ENCODE assay signal across 8 mouse cellular contexts in genomic region chr17:47676581-47676980, GRCm38 (mm10). TPM values are rescaled to one million over a fixed set of nuclear protein-coding genes. Genes with fewer than 3 reads are reported as not detected.
DNase-seq lines count a peak whose midpoint lies in the region; ATAC-seq and TF ChIP-seq lines count a peak whose summit lies in the region.

No protein-coding gene starts in this region.

- TF ChIP-seq EP300 in liver, postnatal 0 days (IDR thresholded peaks at IDR 0.05; ENCODE audit: low read depth), result no peak

- H3K4me2 ChIP-seq in hindbrain, embryonic 14.5 days (replicated peaks), result no peak overlapping the region
- no peak overlapping the region for H3K4me2 ChIP-seq in liver, postnatal 0 days (ENCODE audit: low read depth, low read length)

- H3K9me3 ChIP-seq in forebrain, embryonic 10.5 days, result no peaks in the 10 kb centered on the region
- no peaks in the 10 kb centered on the region for H3K9me3 ChIP-seq in hindbrain, embryonic 14.5 days (ENCODE audit: control insufficient read depth, low read length)
- H3K9me3 ChIP-seq in liver, postnatal 0 days (ENCODE audit: low read length), result no peaks in the 10 kb centered on the region

- ATAC-seq in cerebellum, adult (ENCODE audit: insufficient number of reproducible peaks, low FRiP score, low TSS enrichment), result peak; percentile 22; the same call in 1 of the 2 replicates
- no peak for ATAC-seq in hindbrain, embryonic 14.5 days (ENCODE audit: low FRiP score)
- ATAC-seq in liver, postnatal 0 days, result no peak
- 0 out of 2 replicates have a peak, but pooled peaks have one; percentile 34 for ATAC-seq in neutrophil, adult 5-6 weeks (ENCODE audit: extremely low read depth, insufficient number of reproducible peaks, low FRiP score, poor library complexity, severe bottlenecking)

- H3K36me3 ChIP-seq in forebrain, embryonic 10.5 days (replicated peaks), result peaks cover 57% of the 10 kb centered on the region
- H3K36me3 ChIP-seq in hindbrain, embryonic 14.5 days (replicated peaks; ENCODE audit: control insufficient read depth, insufficient read depth), result peaks cover 58% of the 10 kb centered on the region
- peaks cover 23% of the 10 kb centered on the region for H3K36me3 ChIP-seq in liver, postnatal 0 days (replicated peaks; ENCODE audit: insufficient read depth, low read length)

- WGBS in forebrain, embryonic 10.5 days, result 23% methylated on average over 9 of the region's 9 CpGs
- 18% methylated on average over 9 of the region's 9 CpGs for WGBS in hindbrain, embryonic 14.5 days
- 27% methylated on average over 9 of the region's 9 CpGs for WGBS in liver, postnatal 0 days (ENCODE audit: insufficient replicate concordance)

- TF ChIP-seq CTCF in liver, postnatal 0 days (IDR thresholded peaks at IDR 0.05; ENCODE audit: low read depth), result peak; percentile 90

- H3K4me3 ChIP-seq in forebrain, embryonic 10.5 days, result no peak overlapping the region
- H3K4me3 ChIP-seq in hindbrain, embryonic 14.5 days (replicated peaks; ENCODE audit: low read length), result no peak overlapping the region
- H3K4me3 ChIP-seq in liver, postnatal 0 days (ENCODE audit: low read depth, low read length), result no peak overlapping the region

- no peak for DNase-seq in cerebellum, adult 9-11 months
- DNase-seq in CD8-positive naive resting alpha-beta T cell, adult 2 months (ENCODE audit: low read depth in 2 of 2, low spot score in 2 of 2), result peak; percentile 38 to 53
- peak; percentile 65 for DNase-seq in c-Kit-positive CD71-negative TER-119-negative erythroid progenitor cells, embryonic 14.5 days (ENCODE audit: low read depth)
- DNase-seq in forebrain, embryonic 10.5 days (ENCODE audit: extremely low spot score, low spot score), result peak; percentile 62
- peak; percentile 93 for DNase-seq in hindbrain, embryonic 14.5 days (ENCODE audit: low spot score)
- peak; percentile 69 for DNase-seq in liver, postnatal 0 days

- peaks cover 28% of the 10 kb centered on the region for H3K27me3 ChIP-seq in forebrain, embryonic 10.5 days (ENCODE audit: poor library complexity, severe bottlenecking)
- H3K27me3 ChIP-seq in hindbrain, embryonic 14.5 days (ENCODE audit: control insufficient read depth, insufficient read depth, low read length), result 0 out of 2 replicates have a peak, but pooled peaks cover 5% of the 10 kb centered on the region
- H3K27me3 ChIP-seq in liver, postnatal 0 days (ENCODE audit: insufficient read depth, low read length), result peaks cover 11% of the 10 kb centered on the region; the same call in 1 of the 2 replicates

- H3K4me1 ChIP-seq in forebrain, embryonic 10.5 days, result peaks cover 35% of the 10 kb centered on the region
- peaks cover 6% of the 10 kb centered on the region; the same call in 1 of the 2 replicates for H3K4me1 ChIP-seq in hindbrain, embryonic 14.5 days (replicated peaks; ENCODE audit: control insufficient read depth, insufficient read depth, low read length)
- peaks cover 7% of the 10 kb centered on the region for H3K4me1 ChIP-seq in liver, postnatal 0 days (ENCODE audit: insufficient read depth)

- H3K9ac ChIP-seq in hindbrain, embryonic 14.5 days, result no peak overlapping the region
- no peak overlapping the region for H3K9ac ChIP-seq in liver, postnatal 0 days (replicated peaks)

- H3K27ac ChIP-seq in forebrain, embryonic 10.5 days, result no peak overlapping the region
- no peak overlapping the region for H3K27ac ChIP-seq in hindbrain, embryonic 14.5 days
- H3K27ac ChIP-seq in liver, postnatal 0 days (ENCODE audit: low read depth), result no peak overlapping the region

RNA-seq across cellular contexts. Expression of gene Tomm6, which starts 11.6 kb away (rescaled TPM):
- polyA plus RNA-seq in forebrain, embryonic 10.5 days (2016; fragmentation: Nextera tagmentation; extraction: Ambion mirVana), result 362 and 379 TPM in 2 replicates
- 283 and 327 TPM in 2 replicates for polyA plus RNA-seq in hindbrain, embryonic 14.5 days (2014; fragmentation: Nextera tagmentation; extraction: Ambion mirVana)
- polyA plus RNA-seq in liver, postnatal 0 days (2015; fragmentation: Nextera tagmentation; extraction: Ambion mirVana), result 268 and 275 TPM in 2 replicates
- total RNA-seq in neutrophil, adult 5-6 weeks (2017), result 21.2 and 32.3 TPM in 2 replicates

RNA-seq across cellular contexts. Expression of gene Frs3, which starts 12.2 kb away (rescaled TPM):
- polyA plus RNA-seq in forebrain, embryonic 10.5 days (2016; fragmentation: Nextera tagmentation; extraction: Ambion mirVana), result 7.5 and 8.6 TPM in 2 replicates
- 42.3 and 44.4 TPM in 2 replicates for polyA plus RNA-seq in hindbrain, embryonic 14.5 days (2014; fragmentation: Nextera tagmentation; extraction: Ambion mirVana)
- 0.96 and 2.1 TPM in 2 replicates for polyA plus RNA-seq in liver, postnatal 0 days (2015; fragmentation: Nextera tagmentation; extraction: Ambion mirVana)
- total RNA-seq in neutrophil, adult 5-6 weeks (2017), result 1.2 TPM in 1 of 2 replicates, not detected in the other

RNA-seq across cellular contexts. Expression of gene Gm21981, which starts 17.7 kb away (rescaled TPM):
- 0.14 and 0.22 TPM in 2 replicates for polyA plus RNA-seq in forebrain, embryonic 10.5 days (2016; fragmentation: Nextera tagmentation; extraction: Ambion mirVana)
- 4.8 and 7.1 TPM in 2 replicates for polyA plus RNA-seq in hindbrain, embryonic 14.5 days (2014; fragmentation: Nextera tagmentation; extraction: Ambion mirVana)
- polyA plus RNA-seq in liver, postnatal 0 days (2015; fragmentation: Nextera tagmentation; extraction: Ambion mirVana), result 0.13 TPM in 1 of 2 replicates, not detected in the other
- not detected in 2 replicates for total RNA-seq in neutrophil, adult 5-6 weeks (2017)

RNA-seq across cellular contexts. Expression of gene Prickle4, which starts 18.0 kb away (rescaled TPM):
- polyA plus RNA-seq in forebrain, embryonic 10.5 days (2016; fragmentation: Nextera tagmentation; extraction: Ambion mirVana), result 0.70 and 0.90 TPM in 2 replicates
- 2.1 and 2.2 TPM in 2 replicates for polyA plus RNA-seq in hindbrain, embryonic 14.5 days (2014; fragmentation: Nextera tagmentation; extraction: Ambion mirVana)
- polyA plus RNA-seq in liver, postnatal 0 days (2015; fragmentation: Nextera tagmentation; extraction: Ambion mirVana), result 0.25 TPM in 1 of 2 replicates, not detected in the other
- total RNA-seq in neutrophil, adult 5-6 weeks (2017), result not detected in 2 replicates

RNA-seq across cellular contexts. Expression of gene Usp49, which starts 46.1 kb away (rescaled TPM):
- 5.0 and 6.0 TPM in 2 replicates for polyA plus RNA-seq in forebrain, embryonic 10.5 days (2016; fragmentation: Nextera tagmentation; extraction: Ambion mirVana)
- 6.7 and 7.6 TPM in 2 replicates for polyA plus RNA-seq in hindbrain, embryonic 14.5 days (2014; fragmentation: Nextera tagmentation; extraction: Ambion mirVana)
- polyA plus RNA-seq in liver, postnatal 0 days (2015; fragmentation: Nextera tagmentation; extraction: Ambion mirVana), result 1.2 and 1.6 TPM in 2 replicates
- 3.1 and 3.8 TPM in 2 replicates for total RNA-seq in neutrophil, adult 5-6 weeks (2017)

Comparison
In these comparisons a context has a peak if more than half of its experiments do, and no peak if none do; other contexts are left out.
1. ATAC-seq: peak in cerebellum, adult (single experiment) and neutrophil, adult 5-6 weeks (single experiment); none in hindbrain, embryonic 14.5 days (single experiment) and liver, postnatal 0 days (single experiment).